Mouse (Mus musculus): ENCODE results near the gene Dop1b.

DNA sequence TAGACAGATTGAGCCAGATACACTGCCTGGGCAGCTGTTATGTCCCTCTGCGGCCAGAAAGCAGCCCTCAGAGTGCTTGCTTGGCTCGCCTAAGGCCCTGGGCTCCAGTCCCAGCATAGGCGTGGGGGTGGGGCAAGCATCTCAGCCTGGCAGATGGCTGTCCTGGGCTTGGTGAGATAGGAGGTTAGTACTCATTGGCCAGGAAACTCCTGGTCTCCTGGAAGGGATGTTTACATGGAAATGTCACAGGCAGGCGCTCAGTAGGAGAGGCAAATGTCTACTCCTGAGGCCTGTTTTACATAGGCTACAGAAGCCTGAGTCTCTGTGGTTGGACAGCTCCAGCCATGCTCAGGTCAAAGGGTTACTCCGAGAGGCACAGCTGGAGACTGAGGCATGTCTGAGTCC is 5.6 kb downstream of the Dop1b start:
- no peak for TF ChIP-seq CTCF (IDR thresholded peaks at IDR 0.05; ENCODE audit: low read depth)
- no peak for TF ChIP-seq EP300 (IDR thresholded peaks at IDR 0.05; ENCODE audit: low read depth)

Measured in liver, embryonic 14.5 days (tissue).